Mouse (Mus musculus) ES-Bruce4 (cell line): ENCODE data around the gene Ulk1. TPM values are rescaled to one million over a fixed set of nuclear protein-coding genes. Genes with fewer than 3 reads are reported as not detected.
A peak's percentile ranks its signal among the peaks of the same experiment; 100 is the strongest.
"Not testable (repeated sequence)": the region's sequence is repeated elsewhere in the genome, so short reads cannot be mapped to it uniquely, and the experiment has no call there.

ENCODE experiments used
- H3K27ac ChIP-seq: 2 replicates; pipeline ENCODE4 v1.5.1; 2012; ENCODE audit warnings: low read length, inconsistent platforms; ENCODE audit not compliant: insufficient read depth
- H3K27me3 ChIP-seq: 2 replicates; pipeline ENCODE4 v1.6.1; 2012; ENCODE audit warnings: mild to moderate bottlenecking, low read length, inconsistent platforms; ENCODE audit not compliant: control insufficient read depth, poor library complexity, insufficient read depth, severe bottlenecking
- H3K36me3 ChIP-seq: 2 replicates; pipeline ENCODE4 v1.6.1; 2012; ENCODE audit warnings: inconsistent platforms, mild to moderate bottlenecking, low read length, moderate library complexity; ENCODE audit not compliant: control insufficient read depth, poor library complexity, insufficient read depth, severe bottlenecking
- H3K4me1 ChIP-seq: one replicate; pipeline ENCODE4 v1.8.1; 2011; ENCODE audit warnings: low read length; ENCODE audit not compliant: control insufficient read depth, insufficient read depth
- H3K4me3 ChIP-seq: 2 replicates; pipeline ENCODE4 v1.5.1; 2011; ENCODE audit warnings: low read depth, mild to moderate bottlenecking, low read length
- H3K9ac ChIP-seq: 2 replicates; pipeline ENCODE4 v1.6.1; 2012; ENCODE audit warnings: low read depth, mild to moderate bottlenecking, inconsistent platforms; ENCODE audit not compliant: poor library complexity, severe bottlenecking
- H3K9me3 ChIP-seq: replicated peaks from 2 replicates; pipeline ENCODE4 v1.6.1; 2012; ENCODE audit warnings: mild to moderate bottlenecking, low read length, inconsistent platforms; ENCODE audit not compliant: control insufficient read depth, poor library complexity, insufficient read depth, severe bottlenecking
- CTCF ChIP-seq: IDR thresholded peaks from one replicate; pipeline ENCODE4 v1.8.1; 2011; ENCODE audit warnings: low read depth, low read length
- EP300 ChIP-seq: IDR thresholded peaks from 2 replicates; pipeline ENCODE4 v1.6.1; 2011; ENCODE audit warnings: low read depth, low read length; ENCODE audit not compliant: insufficient read depth
- POLR2A ChIP-seq: IDR thresholded peaks from one replicate; pipeline ENCODE4 v1.8.1; 2011; ENCODE audit warnings: low read length; ENCODE audit not compliant: insufficient read depth
- polyA plus RNA-seq: library from polyadenylated mRNA; stranded (reverse); fragments of >200 nt; gene quantifications from 2 replicates; pipeline ENCODE4 v1.2.4, GENCODE M21; 2011; ENCODE audit warnings: low read depth; ENCODE audit not compliant: missing spikeins, insufficient read depth, insufficient read length

Ulk1 gene
- polyA plus RNA-seq, 1 experiment, result 126 TPM

GRCm38 (mm10) chr5:110839678-110840365, 29.9 kb upstream of the Ulk1 start, which contains the start of the genes Hscb and Chek2:
Hscb (minus strand) TSS chr5:110839777.
Chek2 (plus strand) TSS chr5:110839979.
- peak within 1 kb of the TSS; percentile 98 for H3K4me3 ChIP-seq
- peak within 1 kb of the TSS; percentile 82 for H3K9ac ChIP-seq
- H3K4me1 ChIP-seq, result peaks cover 1% of the 10 kb centered on the region
- H3K9me3 ChIP-seq, result no peaks in the 10 kb centered on the region
- no peak for TF ChIP-seq EP300
- TF ChIP-seq CTCF, result peak; percentile 22
- peak; percentile 59 for TF ChIP-seq POLR2A
- H3K27me3 ChIP-seq, result no peaks in the 10 kb centered on the region
- H3K36me3 ChIP-seq, result peaks cover 29% of the 10 kb centered on the region
- peak within 1 kb of the TSS; percentile 79 for H3K27ac ChIP-seq

GRCm38 (mm10) chr5:110839038-110839677, 29.3 kb upstream of the Ulk1 start:
- H3K4me3 ChIP-seq, result peak overlapping the region; percentile 93
- peaks cover 24% of the 10 kb centered on the region for H3K36me3 ChIP-seq
- peaks cover 1% of the 10 kb centered on the region for H3K4me1 ChIP-seq
- H3K9me3 ChIP-seq, result no peaks in the 10 kb centered on the region
- TF ChIP-seq POLR2A, result no peak
- no peak for TF ChIP-seq CTCF
- TF ChIP-seq EP300, result no peak
- peak overlapping the region; percentile 73 for H3K9ac ChIP-seq
- peak overlapping the region; percentile 14; the same call in 1 of the 2 replicates for H3K27ac ChIP-seq
- no peaks in the 10 kb centered on the region for H3K27me3 ChIP-seq

- H3K36me3 ChIP-seq, result peaks cover 17% of the 10 kb centered on the region
- not testable (repeated sequence) for H3K9me3 ChIP-seq, H3K4me1 ChIP-seq, H3K27me3 ChIP-seq, H3K27ac ChIP-seq, H3K4me3 ChIP-seq, H3K9ac ChIP-seq
Measured at GRCm38 (mm10) chr5:110838016-110838415, 28.1 kb upstream of the Ulk1 start.

GRCm38 (mm10) chr5:110835959-110836358, 26.1 kb upstream of the Ulk1 start:
- no peaks in the 10 kb centered on the region for H3K36me3 ChIP-seq
- H3K27me3 ChIP-seq, result no peaks in the 10 kb centered on the region
- H3K9me3 ChIP-seq, result no peaks in the 10 kb centered on the region
- H3K4me1 ChIP-seq, result peaks cover 1% of the 10 kb centered on the region
- no peak overlapping the region for H3K9ac ChIP-seq
- peak; percentile 62 for TF ChIP-seq CTCF
- no peak for TF ChIP-seq EP300
- H3K27ac ChIP-seq, result no peak overlapping the region
- no peak overlapping the region for H3K4me3 ChIP-seq

- H3K36me3 ChIP-seq, result no peaks in the 10 kb centered on the region
- H3K4me1 ChIP-seq, result no peaks in the 10 kb centered on the region
- H3K27me3 ChIP-seq, result no peaks in the 10 kb centered on the region
- H3K4me3 ChIP-seq, result no peak overlapping the region
- H3K27ac ChIP-seq, result no peak overlapping the region
- no peaks in the 10 kb centered on the region for H3K9me3 ChIP-seq
- no peak overlapping the region for H3K9ac ChIP-seq
- TF ChIP-seq EP300 (no peak), CTCF (no peak), POLR2A (no peak)
Measured at GRCm38 (mm10) chr5:110831036-110831720, 21.3 kb upstream of the Ulk1 start.

- H3K36me3 ChIP-seq, result no peaks in the 10 kb centered on the region
- H3K9ac ChIP-seq, result no peak overlapping the region
- no peaks in the 10 kb centered on the region for H3K9me3 ChIP-seq
- no peak overlapping the region for H3K4me3 ChIP-seq
- H3K27ac ChIP-seq, result no peak overlapping the region
- H3K27me3 ChIP-seq, result no peaks in the 10 kb centered on the region
- TF ChIP-seq EP300 (no peak), CTCF (no peak), POLR2A (no peak)
- no peaks in the 10 kb centered on the region for H3K4me1 ChIP-seq
Measured at GRCm38 (mm10) chr5:110827576-110827975, 17.7 kb upstream of the Ulk1 start.
